Mouse (Mus musculus) left cerebral cortex, postnatal 25 days (tissue): ENCODE results near the gene Vmn1r3. TPM values are rescaled to one million over a fixed set of nuclear protein-coding genes. Genes with fewer than 3 reads are reported as not detected.
"Not testable (repeated sequence)": the region's sequence is repeated elsewhere in the genome, so short reads cannot be mapped to it uniquely, and the experiment has no call there.

Experiments used
- DNase-seq, 2 experiments: peaks; one replicate each; pipeline ENCODE4 v3.0.0; 2022; ENCODE audit warnings: low spot score in 2 of 2, mixed read lengths in 1 of 2
- intact Hi-C: fragments of 180-260 bp; cut with DNase I; formaldehyde crosslinking; loops from one replicate; pipeline ENCODE4 v1.15.1; 2025
- total RNA-seq, 2 experiments: library from RNA; stranded (reverse); gene quantifications; 2 replicates each; pipeline ENCODE4 v1.2.3; 2021

The Vmn1r3 gene
- total RNA-seq, result not detected

DNA sequence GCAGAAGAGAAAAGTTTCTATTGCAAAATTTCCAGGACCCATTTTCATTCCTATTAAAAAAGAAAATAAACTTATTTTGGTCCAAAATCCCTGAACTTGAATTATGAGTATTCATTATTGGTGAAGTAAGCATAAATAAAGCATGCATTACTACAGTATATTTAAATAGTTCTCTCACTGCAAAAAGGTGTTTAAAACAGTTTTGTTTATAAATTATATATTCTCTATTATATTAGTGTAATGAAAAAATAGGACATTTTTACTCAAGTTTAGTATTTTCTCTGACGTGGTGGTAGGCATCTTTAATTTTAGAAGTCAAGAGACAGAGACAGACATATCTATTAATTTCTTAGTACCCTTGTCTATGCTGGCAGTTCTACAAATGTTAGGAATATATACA is at the start of gene Vmn1r3:
Gene Vmn1r3, minus strand, starts transcription at position 101 of the 400 bp plus-strand sequence.
- DNase-seq, intact Hi-C loops: not testable (repeated sequence)

- peak in 1 of 2 experiments; percentile 42 for DNase-seq
These were observed 46.9 kb upstream of the Vmn1r3 start for GRCm38 (mm10) chr4:3232053-3232452.

GRCm38 (mm10) chr4:3230908-3231684 is 45.9 kb upstream of the Vmn1r3 start:
- DNase-seq, result no peak
- intact Hi-C loops, result no loop called here

More at GRCm38 (mm10) chr4:3232053-3232452, 46.9 kb upstream of the Vmn1r3 start:
- intact Hi-C loops, result no loop called here

- intact Hi-C loops, result no loop called here
- DNase-seq, result no peak
These were observed 44.4 kb upstream of the Vmn1r3 start for GRCm38 (mm10) chr4:3229532-3229931.

GRCm38 (mm10) chr4:3228476-3228875 is 43.3 kb upstream of the Vmn1r3 start:
- intact Hi-C loops, result no loop called here
- no peak for DNase-seq

GRCm38 (mm10) chr4:3227751-3228150 is 42.6 kb upstream of the Vmn1r3 start:
- intact Hi-C loops, result no loop called here
- no peak for DNase-seq

- intact Hi-C loops, result no loop called here
These were observed 41.3 kb upstream of the Vmn1r3 start for GRCm38 (mm10) chr4:3226488-3226887.

GRCm38 (mm10) chr4:3225416-3225815 is 40.3 kb upstream of the Vmn1r3 start:
- DNase-seq, intact Hi-C loops: not testable (repeated sequence)

More at GRCm38 (mm10) chr4:3226488-3226887, 41.3 kb upstream of the Vmn1r3 start:
- no peak for DNase-seq

GRCm38 (mm10) chr4:3224848-3225247 is 39.7 kb upstream of the Vmn1r3 start:
- intact Hi-C loops, DNase-seq: not testable (repeated sequence)

GRCm38 (mm10) chr4:3223483-3224209 is 38.5 kb upstream of the Vmn1r3 start:
- DNase-seq, intact Hi-C loops: not testable (repeated sequence)

DNA sequence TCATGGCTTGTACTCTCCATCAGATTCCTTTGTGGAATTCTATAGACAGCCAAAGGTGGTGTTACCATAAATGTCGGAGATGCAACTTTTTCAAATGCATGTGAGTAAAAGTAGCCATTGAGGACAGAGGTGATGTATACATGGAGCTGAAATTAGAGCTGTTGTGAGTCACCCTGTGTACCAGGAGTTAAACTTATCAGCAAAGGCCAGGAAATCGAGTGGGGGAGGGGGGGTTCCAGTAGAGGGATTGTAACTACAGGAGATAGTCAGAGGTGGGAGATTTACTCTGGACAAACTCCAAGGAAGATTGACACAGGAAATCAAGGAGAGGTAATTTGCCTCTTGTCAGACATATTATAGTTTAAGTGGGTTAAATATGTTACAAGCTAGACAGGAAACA is 31.2 kb upstream of the Vmn1r3 start:
- intact Hi-C loops, DNase-seq: not testable (repeated sequence)

GRCm38 (mm10) chr4:3213349-3213748 is 28.2 kb upstream of the Vmn1r3 start:
- DNase-seq, result not testable (repeated sequence)

GRCm38 (mm10) chr4:3209643-3210217 is 24.6 kb upstream of the Vmn1r3 start:
- intact Hi-C loops, DNase-seq: not testable (repeated sequence)

More at GRCm38 (mm10) chr4:3213349-3213748, 28.2 kb upstream of the Vmn1r3 start:
- intact Hi-C loops, result not testable (repeated sequence)

GRCm38 (mm10) chr4:3176746-3177490 is 8.2 kb downstream of the Vmn1r3 start:
- not testable (repeated sequence) for DNase-seq

DNA sequence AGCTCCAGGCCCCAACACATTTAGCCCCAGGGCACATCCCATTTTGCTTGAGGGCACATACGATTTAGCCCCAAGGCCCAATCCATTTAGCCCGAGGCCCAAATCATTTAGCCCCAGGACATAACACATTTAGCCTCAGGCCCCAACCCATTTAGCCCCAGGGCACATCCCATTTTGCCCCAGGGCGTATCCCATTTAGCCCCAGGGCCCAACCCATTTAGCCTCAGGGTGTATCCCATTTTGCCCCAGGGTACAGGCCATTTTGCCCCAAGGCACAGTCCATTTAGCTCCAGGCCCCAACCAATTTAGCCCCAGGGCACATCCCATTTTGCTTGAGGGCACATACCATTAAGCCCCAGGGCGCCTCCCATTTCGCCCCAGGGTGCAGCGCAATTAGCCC is 9.0 kb downstream of the Vmn1r3 start:
- intact Hi-C loops, DNase-seq: not testable (repeated sequence)

More at GRCm38 (mm10) chr4:3176746-3177490, 8.2 kb downstream of the Vmn1r3 start:
- intact Hi-C loops, result not testable (repeated sequence)

DNA sequence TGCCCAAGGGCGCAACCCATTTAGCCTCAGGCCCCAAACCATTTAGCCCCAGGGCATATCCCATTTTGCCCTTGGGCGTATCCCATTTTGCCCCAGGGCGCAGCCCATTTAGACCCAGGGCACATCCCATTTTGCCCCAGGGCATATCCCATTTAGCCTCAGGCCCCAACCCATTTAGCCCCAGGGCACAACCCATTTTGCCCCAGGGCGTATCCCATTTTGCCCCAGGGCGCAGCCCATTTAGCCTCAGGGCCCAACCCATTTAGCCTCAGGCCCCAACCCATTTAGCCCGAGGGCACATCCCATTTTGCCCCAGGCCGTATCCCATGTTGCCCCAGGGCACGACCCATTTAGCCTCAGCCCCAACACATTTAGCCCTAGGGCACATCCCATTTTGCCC is 9.4 kb downstream of the Vmn1r3 start:
- DNase-seq, intact Hi-C loops: not testable (repeated sequence)

DNA sequence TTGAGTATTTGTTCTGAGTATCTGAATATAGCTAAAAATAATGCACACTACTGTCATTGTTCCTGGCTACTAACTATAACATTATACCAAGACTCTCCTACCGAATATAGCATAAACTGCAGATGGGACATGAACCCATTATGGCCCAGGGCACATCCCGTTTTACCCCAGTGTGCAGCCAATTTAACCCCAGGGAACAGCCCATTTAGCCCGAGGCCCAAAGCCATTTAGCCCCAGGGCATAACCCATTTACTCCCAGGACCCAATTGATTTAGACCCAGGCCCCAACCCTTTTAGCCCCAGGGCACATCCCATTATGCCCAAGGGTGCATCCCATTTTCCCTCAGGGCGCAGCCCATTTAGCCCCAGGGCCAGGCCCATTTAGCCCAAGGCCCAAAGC is 10.6 kb downstream of the Vmn1r3 start:
- DNase-seq, intact Hi-C loops: not testable (repeated sequence)

DNA sequence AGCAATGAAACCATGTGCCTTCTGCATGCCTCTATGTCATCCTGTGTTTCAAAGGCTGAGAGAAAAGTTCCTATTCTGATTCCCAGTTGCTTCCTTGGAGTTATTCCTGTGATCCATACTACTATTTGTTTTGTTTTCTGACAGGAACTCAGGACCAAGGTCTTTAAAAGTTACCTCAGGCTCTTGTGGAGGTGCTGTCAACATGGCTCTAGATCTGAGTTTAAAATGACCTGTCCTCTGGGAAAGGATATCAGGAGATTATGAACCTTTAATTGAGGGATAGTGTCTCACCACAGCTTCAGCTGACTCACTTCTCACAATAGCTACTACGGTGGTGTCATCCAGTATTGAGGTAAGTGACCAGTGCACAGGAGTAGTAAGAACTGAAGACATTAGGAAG is 18.1 kb downstream of the Vmn1r3 start, which contains the start of gene Vmn1r2:
Gene Vmn1r2, plus strand, starts transcription at position 301 of the 400 bp plus-strand sequence.
- not testable (repeated sequence) for DNase-seq

DNA sequence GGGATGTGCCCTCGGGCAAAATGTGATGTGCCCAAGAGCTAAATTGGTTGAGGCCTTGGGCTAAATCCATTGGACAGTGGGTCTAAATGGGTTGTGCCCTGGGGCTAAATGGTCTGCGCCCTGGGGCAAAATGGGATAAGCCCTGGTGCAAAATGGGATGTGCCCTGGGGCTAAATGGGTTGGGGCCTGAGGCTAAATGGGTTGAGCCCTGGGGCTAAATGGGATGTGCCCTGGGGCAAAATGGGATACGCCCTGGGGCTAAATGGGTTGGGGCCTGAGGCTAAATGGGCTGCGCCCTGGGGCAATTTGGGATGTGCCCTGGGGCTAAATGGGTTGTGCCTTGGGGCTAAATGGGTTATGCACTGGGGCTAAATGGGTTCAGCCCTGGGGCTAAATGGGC is 20.1 kb downstream of the Vmn1r3 start:
- intact Hi-C loops, result no loop called here
- no peak for DNase-seq

More for the DNA sequence above, 18.1 kb downstream of the Vmn1r3 start, which contains the start of gene Vmn1r2:
- intact Hi-C loops, result not testable (repeated sequence)
